Mouse (Mus musculus) CH12.LX (cell line): ENCODE results near the gene Eef1akmt3. TPM values are rescaled to one million over a fixed set of nuclear protein-coding genes. Genes with fewer than 3 reads are reported as not detected.

Experiments
- DNase-seq: peaks from one replicate; pipeline ENCODE4 v3.0.0-alpha.2; 2013; ENCODE audit errors: extremely low read depth
- H3K27ac ChIP-seq: 2 replicates; pipeline ENCODE4 v1.5.1; 2012; ENCODE audit warnings: low read depth, mild to moderate bottlenecking, control low read depth, moderate library complexity; ENCODE audit not compliant: insufficient read depth
- H3K27me3 ChIP-seq: replicated peaks from 2 replicates; pipeline ENCODE3; 2012; ENCODE audit warnings: inconsistent platforms
- H3K36me3 ChIP-seq, 2 experiments: replicated peaks in 1 of 2; 2 replicates each; pipeline versions ENCODE3 to v1.6.1; 2012; ENCODE audit warnings: inconsistent platforms in 1 of 2, low read length in 1 of 2, mild to moderate bottlenecking in 1 of 2, mixed read lengths in 1 of 2, moderate library complexity in 1 of 2; ENCODE audit not compliant: control insufficient read depth in 1 of 2, insufficient read depth in 1 of 2
- H3K4me1 ChIP-seq, 2 experiments: 2 replicates each; pipeline ENCODE4 v1.6.1; 2012; ENCODE audit warnings: inconsistent platforms in 1 of 2, moderate library complexity in 1 of 2; ENCODE audit not compliant: insufficient read depth in 2 of 2, control insufficient read depth in 1 of 2
- H3K4me2 ChIP-seq: 2 replicates; pipeline ENCODE4 v1.6.1; 2012; ENCODE audit warnings: low read depth, mild to moderate bottlenecking, control low read depth; ENCODE audit not compliant: poor library complexity, insufficient read depth, severe bottlenecking
- H3K4me3 ChIP-seq, 3 experiments: fragments of 150-350 bp in 1 of 3; sonication (generic) in 1 of 3; replicated peaks in 1 of 3; 2 replicates each; pipeline versions ENCODE3 to v1.5.1; 2011 to 2012; ENCODE audit warnings: low read depth in 2 of 3, low read length in 2 of 3, mild to moderate bottlenecking in 2 of 3, moderate library complexity in 2 of 3, control low read depth in 1 of 3, improper control_type of control experiment in 1 of 3, inconsistent platforms in 1 of 3, mixed read lengths in 1 of 3; ENCODE audit not compliant: poor library complexity in 1 of 3
- H3K79me2 ChIP-seq: replicated peaks from 2 replicates; pipeline ENCODE4 v1.6.1; 2012; ENCODE audit warnings: mild to moderate bottlenecking, moderate library complexity; ENCODE audit not compliant: control insufficient read depth, poor library complexity, insufficient read depth, severe bottlenecking; ENCODE audit errors: extremely low read depth
- H3K9ac ChIP-seq: 2 replicates; pipeline ENCODE4 v1.6.1; 2012; ENCODE audit warnings: low read depth, mild to moderate bottlenecking, control low read depth, moderate library complexity; ENCODE audit not compliant: insufficient read depth
- H3K9me3 ChIP-seq: replicated peaks from 2 replicates; pipeline ENCODE3; 2012; ENCODE audit warnings: low read length, inconsistent platforms, mixed read lengths
- BHLHE40 ChIP-seq: IDR thresholded peaks from 2 replicates; pipeline ENCODE4 v1.6.1; 2011; ENCODE audit warnings: mild to moderate bottlenecking, low read depth, low read length, improper control_type of control experiment
- CTCF ChIP-seq, 2 experiments: IDR thresholded peaks in 1 of 2; conservative IDR thresholded peaks in 1 of 2; 2 replicates each; pipeline ENCODE4 v1.5.1; 2011 to 2012; ENCODE audit warnings: low read depth in 2 of 2, low read length in 2 of 2, improper control_type of control experiment in 1 of 2, inconsistent platforms in 1 of 2, mild to moderate bottlenecking in 1 of 2, moderate library complexity in 1 of 2
- E2F4 ChIP-seq: IDR thresholded peaks from 2 replicates; pipeline ENCODE4 v1.6.1; 2011; ENCODE audit warnings: low read depth, low read length, improper control_type of control experiment; ENCODE audit not compliant: insufficient replicate concordance
- ELF1 ChIP-seq: IDR thresholded peaks from 2 replicates; pipeline ENCODE4 v1.6.1; 2014; ENCODE audit warnings: low read depth, mild to moderate bottlenecking, inconsistent platforms, low read length, improper control_type of control experiment
- EP300 ChIP-seq: IDR thresholded peaks from 2 replicates; pipeline ENCODE4 v1.6.1; 2011; ENCODE audit warnings: low read length, improper control_type of control experiment
- HCFC1 ChIP-seq: IDR thresholded peaks from 2 replicates; pipeline ENCODE4 v1.6.1; 2012; ENCODE audit warnings: low read depth, mild to moderate bottlenecking, inconsistent platforms, low read length, improper control_type of control experiment
- IRF4 ChIP-seq: IDR thresholded peaks from 2 replicates; pipeline ENCODE4 v1.6.1; 2014; ENCODE audit warnings: low read depth, mild to moderate bottlenecking, inconsistent platforms, low read length, improper control_type of control experiment
- JUN ChIP-seq: IDR thresholded peaks from 2 replicates; pipeline ENCODE4 v1.6.1; 2011; ENCODE audit warnings: low read depth, mild to moderate bottlenecking, low read length, improper control_type of control experiment, moderate library complexity; ENCODE audit not compliant: insufficient read depth
- JUND ChIP-seq: conservative IDR thresholded peaks from 2 replicates; pipeline ENCODE4 v1.6.1; 2011; ENCODE audit warnings: low read depth, low read length, improper control_type of control experiment
- KAT2A ChIP-seq: IDR thresholded peaks from 2 replicates; pipeline ENCODE4 v1.6.1; 2012; ENCODE audit warnings: low read length, improper control_type of control experiment, inconsistent platforms; ENCODE audit not compliant: insufficient replicate concordance
- MAZ ChIP-seq: IDR thresholded peaks from 2 replicates; pipeline ENCODE4 v1.6.1; 2012; ENCODE audit warnings: low read depth, mild to moderate bottlenecking, inconsistent platforms, low read length, improper control_type of control experiment, moderate library complexity
- MYC ChIP-seq: IDR thresholded peaks from 2 replicates; pipeline ENCODE4 v1.6.1; 2011; ENCODE audit warnings: low read depth, mild to moderate bottlenecking, improper control_type of control experiment, low read length
- NELFE ChIP-seq: IDR thresholded peaks from 2 replicates; pipeline ENCODE4 v1.6.1; 2011; ENCODE audit warnings: low read depth, low read length, improper control_type of control experiment
- NRF1 ChIP-seq: IDR thresholded peaks from 2 replicates; pipeline ENCODE4 v1.6.1; 2014; ENCODE audit warnings: low read depth, mild to moderate bottlenecking, inconsistent platforms, low read length, improper control_type of control experiment, moderate library complexity
- PAX5 ChIP-seq: IDR thresholded peaks from 2 replicates; pipeline ENCODE4 v1.6.1; 2012; ENCODE audit warnings: low read length, inconsistent platforms, mixed read lengths
- POLR2A ChIP-seq: IDR thresholded peaks from 2 replicates; pipeline ENCODE4 v1.6.1; 2011; ENCODE audit warnings: low read depth, mild to moderate bottlenecking, improper control_type of control experiment, low read length
- POLR2AphosphoS2 ChIP-seq: IDR thresholded peaks from 2 replicates; pipeline ENCODE4 v1.6.1; 2011; ENCODE audit warnings: low read depth, low read length, improper control_type of control experiment
- RAD21 ChIP-seq: IDR thresholded peaks from 2 replicates; pipeline ENCODE4 v1.6.1; 2011; ENCODE audit warnings: low read depth, mild to moderate bottlenecking, low read length, improper control_type of control experiment, moderate library complexity
- SIN3A ChIP-seq: IDR thresholded peaks from 2 replicates; pipeline ENCODE4 v1.6.1; 2012; ENCODE audit warnings: low read length, improper control_type of control experiment, inconsistent platforms
- TCF12 ChIP-seq: IDR thresholded peaks from 2 replicates; pipeline ENCODE4 v1.6.1; 2014; ENCODE audit warnings: low read depth, mild to moderate bottlenecking, inconsistent platforms, low read length, improper control_type of control experiment
- UBTF ChIP-seq: IDR thresholded peaks from 2 replicates; pipeline ENCODE4 v1.6.1; 2012; ENCODE audit warnings: low read depth, mild to moderate bottlenecking, inconsistent platforms, low read length, improper control_type of control experiment, moderate library complexity
- USF1 ChIP-seq: IDR thresholded peaks from 2 replicates; pipeline ENCODE4 v1.6.1; 2014; ENCODE audit warnings: low read depth, mild to moderate bottlenecking, inconsistent platforms, low read length, improper control_type of control experiment
- USF2 ChIP-seq: conservative IDR thresholded peaks from 2 replicates; pipeline ENCODE4 v1.6.1; 2011; ENCODE audit warnings: low read depth, low read length, improper control_type of control experiment
- ZC3H11A ChIP-seq: IDR thresholded peaks from 2 replicates; pipeline ENCODE4 v1.6.1; 2012; ENCODE audit warnings: low read depth, mild to moderate bottlenecking, inconsistent platforms, low read length, improper control_type of control experiment
- ZKSCAN1 ChIP-seq: IDR thresholded peaks from 2 replicates; pipeline ENCODE4 v1.6.1; 2012; ENCODE audit warnings: low read depth, inconsistent platforms, low read length, improper control_type of control experiment, borderline replicate concordance
- dilution Hi-C: fragments of 300-500 bp; cut with MboI; formaldehyde crosslinking; loops from 2 replicates; pipeline ENCODE4 v1.14.3; 2020; ENCODE audit warnings: low sequenced_read_pairs; ENCODE audit not compliant: extremely low pct_unique_long_range_greater_than_20kb, extremely low pct_ligation_motif_present
- in situ Hi-C: fragments of 300-500 bp; cut with MboI; formaldehyde crosslinking; loops from 3 replicates; pipeline ENCODE4 v1.14.3; 2019; ENCODE audit warnings: low sequenced_read_pairs, low pct_ligation_motif_present, low pct_unique_long_range_greater_than_20kb, mixed read lengths
- polyA plus RNA-seq: library from polyadenylated mRNA; unstranded; fragments of >175 nt; gene quantifications from 2 replicates; pipeline ENCODE4 v1.2.1, GENCODE M21; 2012; ENCODE audit warnings: low read depth; ENCODE audit not compliant: insufficient read length
- total RNA-seq, 2 experiments: library from RNA; depleted of rRNA; stranded (reverse); fragments of 300-350 nt in 1 of 2; fragments of >200 nt in 1 of 2; gene quantifications; 2 replicates each; pipeline ENCODE4 v1.2.3; 2012 to 2014

Eef1akmt3 gene
- total and polyA plus RNA-seq, 3 experiments: 0.78 to 1.1 (median 0.98) TPM

DNA sequence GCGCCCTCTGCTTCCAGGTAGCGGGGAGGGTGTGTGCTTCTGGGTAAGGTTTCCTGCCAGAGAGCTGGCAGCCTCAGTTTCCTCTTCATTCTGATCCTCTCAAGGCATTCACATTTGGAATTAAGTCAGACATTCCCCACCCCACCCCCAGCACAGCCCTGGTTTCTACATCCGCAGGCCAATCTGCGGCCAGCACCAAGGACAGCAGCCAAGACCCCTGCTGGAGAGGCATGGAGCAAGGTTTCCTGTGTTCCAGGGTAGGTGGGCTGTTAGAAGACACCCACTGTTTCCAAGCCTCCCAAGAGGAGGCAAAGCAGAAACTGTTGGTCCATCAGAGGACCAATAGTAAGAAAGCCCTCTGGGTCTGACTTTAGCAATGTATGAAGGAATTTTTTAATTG, 13.3 kb upstream of the Eef1akmt3 start:
- peaks cover 12 to 15% of the 10 kb centered on the region in 2 experiments for H3K36me3 ChIP-seq
- no peaks in the 10 kb centered on the region for H3K79me2 ChIP-seq
- no peak for DNase-seq
- dilution Hi-C loops (no loop called here), in situ Hi-C loops (no loop called here)
- peaks cover 12% of the 10 kb centered on the region for H3K27me3 ChIP-seq
- H3K4me2 ChIP-seq: no peak overlapping the region
- no peak overlapping the region for H3K9ac ChIP-seq
- H3K9me3 ChIP-seq: no peaks in the 10 kb centered on the region
- H3K4me3 ChIP-seq: no peak overlapping the region
- H3K4me1 ChIP-seq: peaks cover 12 to 32% of the 10 kb centered on the region in 2 experiments
- no peak overlapping the region for H3K27ac ChIP-seq
- TF ChIP-seq SIN3A (no peak), JUN (no peak), TCF12 (no peak), HCFC1 (no peak), IRF4 (no peak), CTCF (conservative IDR thresholded peaks at IDR 0.05 in 1 of 2, IDR thresholded peaks at IDR 0.05 in 1 of 2; ENCODE audit: low read depth in 2 of 2, low read length in 2 of 2) (no peak), RAD21 (no peak), USF2 (no peak), BHLHE40 (no peak), KAT2A (no peak), JUND (no peak), ZC3H11A (no peak), ELF1 (no peak), POLR2AphosphoS2 (no peak), POLR2A (no peak), MAZ (no peak)

DNA sequence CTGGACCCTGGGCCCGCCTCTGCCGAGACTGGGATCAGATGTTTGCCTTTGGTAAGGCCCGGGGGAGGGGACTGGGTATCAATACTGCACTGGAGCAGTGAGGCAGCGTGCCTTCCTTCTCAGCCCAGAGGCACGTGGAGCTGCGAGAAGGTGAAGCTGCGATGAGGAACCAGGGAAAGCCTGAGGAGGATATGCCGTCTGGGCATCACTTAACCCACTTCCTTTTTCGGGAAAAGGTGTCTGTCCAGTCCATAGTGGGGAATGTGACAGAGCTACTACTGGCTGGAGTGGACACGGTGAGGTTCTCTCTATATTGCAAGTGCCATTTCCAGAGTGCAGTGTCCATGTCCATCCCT, 8.8 kb upstream of the Eef1akmt3 start:
- Histone ChIP-seq H3K27ac (no peak overlapping the region), H3K27me3 (no peaks in the 10 kb centered on the region), H3K4me3 (no peak overlapping the region), H3K79me2 (no peaks in the 10 kb centered on the region), H3K36me3 (peaks cover 4 to 33% of the 10 kb centered on the region in 2 experiments), H3K4me2 (no peak overlapping the region), H3K9me3 (no peaks in the 10 kb centered on the region), H3K4me1 (peaks cover 0 to 11% of the 10 kb centered on the region in 2 experiments; a peak in 2 of 4 replicates), H3K9ac (no peak overlapping the region)
- TF ChIP-seq KAT2A (no peak), PAX5 (no peak), IRF4 (no peak), USF1 (no peak), MYC (no peak), CTCF (conservative IDR thresholded peaks at IDR 0.05 in 1 of 2, IDR thresholded peaks at IDR 0.05 in 1 of 2; ENCODE audit: low read depth in 2 of 2, low read length in 2 of 2) (no peak), E2F4 (no peak), RAD21 (no peak), ZKSCAN1 (no peak), ELF1 (no peak), POLR2AphosphoS2 (no peak), EP300 (no peak), UBTF (no peak), POLR2A (no peak), NELFE (no peak), BHLHE40 (no peak), NRF1 (no peak)
- in situ Hi-C loops: no loop called here
- dilution Hi-C loops: no loop called here
- DNase-seq: no peak
